Mouse (Mus musculus) thymus, postnatal 36 days (tissue): ENCODE measurements around the gene Gm45062.

Experiments
- DNase-seq, 2 experiments: peaks; one replicate each; pipeline ENCODE4 v3.0.0; 2022; ENCODE audit warnings: mixed read lengths in 2 of 2

The Gm45062 gene

DNA sequence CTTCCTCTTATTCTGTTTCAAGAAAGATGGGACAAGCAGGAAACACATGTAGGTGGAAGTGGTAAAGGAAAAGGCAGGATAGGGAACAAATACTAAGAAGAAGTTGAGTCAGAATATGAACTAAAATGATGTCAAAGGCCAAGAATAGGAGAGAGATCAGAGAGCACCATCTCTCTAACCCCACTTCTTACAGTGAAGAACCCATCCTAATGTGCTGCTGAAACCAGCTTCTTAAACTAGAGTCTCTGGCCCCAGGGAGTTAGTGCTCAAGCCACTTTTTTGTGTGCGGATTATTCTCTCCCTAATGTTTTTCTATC is 160.9 kb downstream of the Gm45062 start:
- DNase-seq: no peak

DNA sequence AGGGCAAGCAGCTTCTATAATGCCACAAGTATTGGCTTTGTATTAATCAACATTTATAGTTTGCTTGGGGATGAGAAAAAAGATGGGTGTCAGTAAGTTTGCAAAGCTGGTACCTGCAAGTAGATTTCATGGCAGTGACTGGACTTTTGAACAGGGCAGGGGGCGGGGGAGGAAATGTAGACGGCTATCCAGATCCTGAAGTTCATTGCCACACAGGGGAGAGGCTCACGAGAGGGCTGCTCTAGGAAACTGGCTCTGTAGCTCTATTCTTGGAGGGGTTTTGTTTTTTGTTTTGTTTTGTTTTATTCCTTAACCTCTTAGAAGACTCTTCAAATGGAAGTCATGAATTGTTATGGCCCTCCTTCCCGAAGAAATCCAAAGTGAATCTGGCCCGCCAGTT is 162.2 kb downstream of the Gm45062 start:
- no peak for DNase-seq

DNA sequence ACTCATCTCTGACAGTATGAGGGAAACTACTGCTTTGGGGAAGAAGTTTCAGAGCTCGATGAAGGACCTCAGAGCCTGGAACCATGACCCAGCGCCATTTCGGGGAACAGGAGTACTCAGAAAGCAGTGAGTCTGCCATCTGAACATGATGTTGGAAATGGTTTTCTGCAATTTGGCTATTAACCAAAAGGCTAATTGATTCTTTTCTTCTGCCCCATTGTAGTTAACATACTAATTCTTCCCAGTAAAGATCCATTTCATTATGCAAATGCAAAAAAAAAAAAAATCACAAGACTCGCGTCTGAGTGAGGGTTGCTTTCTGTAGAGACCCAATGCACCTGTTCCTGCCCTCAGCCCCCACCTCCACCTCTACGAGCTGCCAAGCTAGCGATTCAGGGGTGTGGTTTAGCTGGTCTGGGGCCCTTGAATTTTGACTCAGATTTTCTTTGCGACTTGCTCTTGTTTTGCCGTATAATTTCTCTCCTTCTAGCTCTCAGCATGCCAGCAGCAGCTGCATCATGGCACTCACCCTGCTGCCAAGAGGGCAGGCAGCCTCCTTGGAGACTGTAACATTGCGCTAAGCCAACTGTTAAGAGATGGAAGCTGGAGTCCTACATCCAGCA is 162.8 kb downstream of the Gm45062 start:
- DNase-seq: peak; percentile 60 to 80

DNA sequence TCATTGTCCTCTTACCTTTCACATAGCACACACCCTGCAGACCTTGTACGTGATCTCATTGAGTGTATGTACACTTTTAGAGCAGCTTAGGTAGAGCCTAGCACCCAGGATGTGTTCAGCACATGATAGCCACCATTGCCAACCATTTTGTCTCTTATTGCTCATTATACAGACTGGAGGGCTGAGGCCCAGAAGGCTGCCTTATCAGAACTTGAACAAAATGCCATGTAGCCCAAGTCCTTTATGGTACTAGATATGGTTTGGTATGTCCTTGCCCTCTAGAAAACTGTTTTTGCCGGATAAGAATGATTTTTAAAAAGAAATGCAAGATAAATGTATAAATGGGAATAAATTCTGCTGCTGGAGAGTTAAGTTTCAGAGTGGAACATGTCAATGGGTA is 163.9 kb downstream of the Gm45062 start:
- DNase-seq: no peak

DNA sequence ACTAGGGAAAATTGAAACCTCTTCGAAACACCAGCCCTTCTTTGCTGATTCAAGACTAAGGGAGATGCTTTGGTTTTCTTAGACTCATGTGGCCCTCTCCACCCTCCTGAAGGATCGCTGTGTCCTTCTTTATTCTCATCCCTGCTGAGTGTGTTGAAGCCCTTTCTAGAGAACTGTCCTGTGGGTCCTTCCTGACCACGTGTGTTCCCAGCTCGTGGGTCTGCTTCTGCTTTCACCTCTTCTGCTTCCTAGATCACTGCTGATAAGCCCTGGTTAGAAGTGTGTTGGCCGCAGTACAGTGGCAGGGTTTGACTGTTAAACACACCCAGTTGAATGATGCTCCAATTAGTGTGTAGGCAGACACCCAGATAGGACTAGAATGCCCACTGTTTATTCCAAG is 168.4 kb downstream of the Gm45062 start:
- DNase-seq: no peak

DNA sequence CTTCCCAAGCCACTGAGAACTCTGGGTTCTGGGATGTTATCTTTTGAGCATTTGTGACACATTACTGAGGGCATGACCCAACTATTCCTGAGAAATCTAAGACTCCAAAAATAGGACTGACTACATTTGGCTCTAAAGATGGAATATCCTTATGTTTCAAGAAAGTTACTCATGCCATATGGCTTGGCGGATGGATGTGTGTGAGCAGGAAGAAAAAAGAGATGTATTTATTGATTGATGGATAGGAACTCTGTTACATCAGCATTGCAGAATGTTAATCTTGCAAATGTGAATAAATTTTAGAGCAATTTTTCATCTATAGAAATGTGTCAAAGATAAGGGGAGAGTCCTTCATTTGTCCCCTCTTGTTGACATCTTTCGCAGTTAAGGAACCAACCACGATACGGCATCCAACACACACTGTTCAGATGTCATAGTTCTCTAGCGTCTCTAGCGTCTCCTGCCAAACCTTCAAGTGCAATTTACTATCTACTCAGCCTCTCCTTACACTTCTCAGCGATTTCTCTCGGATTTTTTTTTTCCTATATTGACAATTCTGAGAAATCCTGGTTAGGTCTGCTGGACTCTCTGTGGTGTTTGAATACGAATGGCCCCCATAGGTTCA is 171.5 kb downstream of the Gm45062 start:
- DNase-seq: no peak

DNA sequence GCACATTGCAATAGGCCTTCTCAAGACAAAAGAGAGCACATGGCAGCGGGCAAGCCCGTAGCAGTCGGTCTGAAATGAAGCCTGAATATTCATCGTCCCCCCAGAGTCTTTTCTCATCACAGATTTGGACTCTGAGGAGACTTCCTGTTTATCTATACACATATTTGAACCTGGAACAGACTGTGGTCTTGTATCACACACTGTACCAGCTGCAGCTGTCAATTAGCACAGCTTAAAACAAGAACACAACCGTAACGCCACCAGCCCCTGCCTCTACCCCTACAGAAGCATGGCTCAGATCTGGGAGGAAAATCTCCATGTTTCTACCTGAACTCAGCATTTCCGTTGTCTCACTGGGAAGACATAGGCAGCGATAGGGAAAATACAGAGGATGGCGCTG is 173.9 kb downstream of the Gm45062 start:
- DNase-seq: peak; percentile 41 to 57

DNA sequence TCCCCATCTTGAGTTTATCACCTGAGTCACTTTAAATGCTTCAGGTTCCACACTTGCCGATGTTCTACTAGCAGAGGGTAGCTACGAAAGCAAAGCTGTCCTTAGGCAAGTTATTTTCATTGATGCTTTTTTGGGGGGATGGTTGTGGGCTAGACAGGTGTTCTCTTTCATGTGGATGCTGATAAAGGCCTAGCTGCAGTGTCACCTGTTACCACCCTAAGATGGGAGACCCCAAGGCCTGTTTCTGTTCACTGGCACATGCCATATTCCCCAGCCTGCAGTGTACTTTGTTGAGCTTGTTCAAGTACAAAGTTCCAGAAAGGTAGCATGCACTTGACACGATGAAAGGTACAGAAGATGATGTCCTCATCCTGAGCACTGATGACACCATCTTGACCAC is 178.7 kb downstream of the Gm45062 start:
- DNase-seq: peak; percentile 40 to 59

DNA sequence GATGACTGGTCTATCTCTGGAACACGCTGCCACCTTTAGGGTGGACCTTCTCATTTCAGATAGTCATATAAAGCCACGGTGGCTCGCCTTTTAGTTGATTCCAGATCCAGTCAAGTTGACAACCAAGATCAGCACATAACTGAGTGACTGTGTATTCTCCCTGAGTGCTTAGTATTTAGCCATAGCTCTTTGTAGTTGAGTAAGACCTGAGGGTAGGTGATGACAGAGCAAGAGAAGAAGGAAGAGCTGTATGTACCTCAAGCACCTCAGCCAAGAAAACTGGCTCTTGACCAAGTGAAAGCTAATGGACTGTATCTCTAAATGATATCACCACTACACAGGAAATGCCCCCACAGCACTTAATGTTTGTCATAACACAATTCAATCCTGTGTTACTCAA is 182.6 kb downstream of the Gm45062 start:
- DNase-seq: no peak

DNA sequence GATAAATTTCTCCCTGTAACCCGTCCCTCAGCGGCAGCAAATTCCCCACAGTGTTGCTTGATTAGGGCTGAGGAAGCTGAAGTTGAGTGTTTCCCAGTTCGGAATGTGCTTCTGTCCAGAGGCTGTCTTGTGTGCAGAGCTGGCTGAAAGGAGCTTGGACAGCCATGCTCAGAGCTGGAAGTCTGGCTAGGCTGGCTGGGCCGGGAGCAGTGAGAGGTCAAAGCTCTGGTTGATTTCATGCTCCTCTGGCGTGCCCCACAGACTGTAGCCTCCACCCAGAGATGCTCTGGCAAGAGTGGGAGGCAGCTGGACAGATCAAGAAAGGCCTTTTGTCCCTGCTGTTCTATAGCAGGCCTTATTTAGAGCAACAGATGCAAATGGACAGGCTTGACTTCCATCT is 187.5 kb downstream of the Gm45062 start:
- DNase-seq: no peak

DNA sequence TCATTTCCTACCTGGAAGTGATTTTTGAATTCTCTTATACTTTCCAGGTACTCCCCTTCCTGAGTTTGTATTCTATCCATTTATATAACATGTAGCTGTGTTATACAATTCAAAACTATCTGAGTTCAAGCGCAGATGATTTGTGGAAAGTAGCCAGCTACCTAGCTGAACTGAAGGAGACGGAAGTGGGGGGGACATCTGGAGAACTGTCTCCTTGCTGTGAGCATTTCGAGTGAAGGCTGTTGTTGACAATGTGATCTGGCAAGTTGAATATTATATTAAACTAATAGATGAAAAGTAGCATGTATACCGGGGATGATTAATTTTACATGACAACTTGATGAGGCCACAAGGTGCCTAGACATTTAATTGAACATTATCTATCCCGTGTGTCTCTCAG is 196.3 kb downstream of the Gm45062 start:
- DNase-seq: no peak

DNA sequence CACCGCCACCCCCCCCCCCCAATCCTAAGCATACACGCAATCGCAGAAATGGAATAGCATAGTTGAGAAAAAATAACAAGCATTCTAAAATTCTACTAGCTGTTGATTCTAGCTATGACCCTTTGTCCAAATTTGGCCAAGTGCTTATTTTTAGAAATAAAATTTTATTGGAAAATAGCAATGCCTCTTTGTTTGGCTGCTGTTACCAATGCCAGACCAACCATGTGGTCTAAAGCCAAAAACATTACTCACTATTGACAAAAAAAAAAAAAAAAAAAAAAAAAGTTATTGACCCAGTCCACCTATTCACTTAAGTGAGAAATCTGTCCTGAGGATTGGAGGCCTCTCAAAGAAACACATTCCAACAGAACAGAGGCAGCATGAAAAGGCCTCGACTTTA is 199.3 kb downstream of the Gm45062 start:
- DNase-seq: no peak

DNA sequence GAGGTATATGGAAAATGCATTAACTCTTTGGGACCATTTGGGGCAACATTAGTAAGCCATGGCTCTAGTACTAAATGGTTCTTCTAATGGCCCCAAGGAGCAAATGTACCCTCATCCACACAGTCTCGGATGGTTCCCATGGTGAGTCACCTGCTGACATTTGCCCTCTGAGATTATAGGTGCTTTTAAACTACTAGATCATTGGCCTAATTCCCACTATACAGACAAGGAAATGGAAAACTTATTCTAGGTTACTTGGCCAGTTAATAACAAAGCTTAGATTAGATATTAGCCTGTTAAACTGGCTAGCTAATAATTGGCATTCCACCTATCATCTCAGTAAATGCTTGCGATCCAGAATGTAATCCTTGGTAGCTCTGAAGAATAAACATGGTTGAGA is 203.2 kb downstream of the Gm45062 start:
- DNase-seq: no peak

DNA sequence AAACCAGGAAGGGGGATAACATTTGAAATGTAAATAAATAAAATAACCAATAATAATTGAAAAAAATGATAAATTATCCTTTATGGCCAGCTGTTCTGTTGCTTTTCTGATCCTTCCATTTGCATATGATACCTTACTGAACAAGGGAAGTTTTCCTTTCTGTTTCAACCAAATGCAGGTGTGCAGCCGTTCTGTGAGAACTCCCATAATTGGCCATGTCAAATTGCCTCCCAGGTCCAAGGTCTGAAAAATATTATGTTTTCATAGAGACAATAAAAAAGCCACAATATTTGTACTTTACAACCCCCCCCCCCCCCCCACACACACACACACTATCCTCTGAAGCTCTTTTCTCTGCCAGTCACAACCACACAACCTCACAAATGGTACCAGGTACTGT is 206.1 kb downstream of the Gm45062 start:
- DNase-seq: no peak

DNA sequence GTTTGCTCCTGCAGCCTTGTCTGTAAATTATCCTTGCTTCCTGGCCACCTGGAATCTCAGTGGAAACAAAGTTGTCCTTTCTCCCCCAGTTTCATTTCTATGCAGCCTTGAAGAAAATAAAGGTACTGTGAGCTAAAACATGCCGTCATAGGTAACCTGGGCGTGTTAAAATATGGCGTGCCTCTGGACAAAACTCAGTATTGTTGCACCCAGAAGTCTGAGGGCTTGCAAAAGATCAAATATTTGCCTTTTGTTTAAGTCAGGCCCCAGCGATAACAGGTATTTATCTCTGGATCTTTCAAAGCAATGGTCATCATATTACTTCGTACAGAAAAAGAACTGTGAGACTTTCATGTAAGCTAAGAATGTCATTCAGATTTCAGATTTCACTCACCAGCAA is 206.7 kb downstream of the Gm45062 start:
- no peak for DNase-seq

DNA sequence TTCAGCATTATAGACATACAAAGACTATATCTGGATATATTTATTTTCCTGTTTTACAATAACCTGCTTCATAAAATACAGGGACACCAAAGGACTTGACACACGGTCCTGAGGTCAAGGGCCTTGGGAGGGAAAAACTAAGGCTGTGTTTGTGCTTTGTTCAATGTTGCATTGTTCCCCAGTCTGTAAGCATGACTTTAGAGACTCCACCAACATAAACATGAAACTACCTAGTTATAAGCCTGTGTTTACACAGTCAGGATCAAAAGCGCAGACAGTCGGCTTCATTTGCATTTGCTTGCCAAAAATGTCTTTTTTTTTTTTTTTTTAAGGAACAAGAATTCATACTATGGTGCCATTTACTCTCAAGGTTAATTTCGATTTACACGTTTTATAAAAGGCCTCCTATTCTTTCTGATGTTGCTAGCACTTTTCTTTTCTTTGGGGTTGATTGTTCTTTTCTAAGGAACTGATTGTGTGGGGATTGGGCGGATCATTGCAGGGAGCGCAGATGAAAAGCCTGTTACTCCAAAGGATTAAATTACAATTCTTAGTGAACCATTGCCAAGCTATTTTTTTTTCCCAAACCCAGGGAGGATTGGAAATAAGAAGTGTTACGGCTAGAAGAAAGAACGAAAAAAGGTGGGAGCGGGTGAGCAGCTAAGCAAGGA is 208.6 kb downstream of the Gm45062 start:
- DNase-seq: no peak

DNA sequence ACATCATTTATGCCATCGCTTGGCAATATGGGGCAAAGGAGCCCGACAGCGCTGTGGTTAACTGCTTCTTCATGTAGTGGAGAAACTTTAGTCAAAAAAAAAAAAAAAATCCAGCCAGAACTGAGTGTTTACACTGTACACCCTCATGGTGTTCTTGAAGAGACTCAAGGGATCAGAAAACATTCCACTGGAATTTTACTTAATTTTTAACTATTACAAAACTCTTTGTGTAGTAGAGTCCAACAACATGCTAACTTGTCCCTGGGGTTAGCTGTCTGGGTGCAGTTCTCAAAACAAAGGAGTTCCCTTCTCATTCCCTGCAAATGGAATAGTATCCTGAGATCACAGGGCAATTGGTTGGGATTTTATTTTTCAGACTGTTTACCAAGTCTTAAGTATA is 210.7 kb downstream of the Gm45062 start:
- no peak for DNase-seq

DNA sequence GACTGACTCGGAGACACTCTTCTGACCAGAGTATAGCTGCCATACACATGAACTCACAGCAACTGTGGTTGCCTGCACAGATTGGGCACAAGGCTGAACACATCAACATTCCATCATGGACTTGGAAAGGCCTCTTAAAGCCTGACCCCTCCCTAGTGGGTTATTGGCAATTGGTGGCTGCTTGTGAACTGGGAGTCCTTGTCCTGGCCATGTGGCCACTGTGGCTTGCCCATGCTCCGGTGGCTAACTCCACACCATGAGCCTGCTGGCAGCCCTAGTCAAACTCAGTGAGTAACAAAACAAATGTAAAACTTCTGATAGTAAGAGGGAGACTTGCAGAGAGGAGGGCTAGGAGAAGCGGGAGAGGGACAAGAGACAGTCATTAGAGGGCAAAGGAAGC is 212.9 kb downstream of the Gm45062 start:
- no peak for DNase-seq

DNA sequence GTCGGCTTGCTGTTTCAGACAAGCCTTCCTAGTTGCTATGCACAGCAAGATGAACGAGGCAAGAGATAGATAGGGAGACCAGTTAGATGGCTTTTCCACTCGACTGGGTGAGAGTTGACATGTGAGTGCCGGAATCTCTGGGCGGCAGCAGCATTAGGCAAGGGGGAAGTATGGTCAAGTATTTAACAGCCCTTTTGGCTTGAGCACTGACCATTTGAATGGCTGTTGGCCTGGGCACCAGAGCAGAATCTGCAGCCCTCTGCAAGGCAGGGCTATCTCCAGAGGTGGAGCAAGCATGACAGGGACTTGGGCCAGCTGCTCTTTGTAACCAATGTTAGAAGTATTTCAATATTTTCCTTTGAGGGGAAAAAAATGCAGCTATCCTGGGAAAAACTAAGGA is 213.7 kb downstream of the Gm45062 start:
- DNase-seq: no peak

DNA sequence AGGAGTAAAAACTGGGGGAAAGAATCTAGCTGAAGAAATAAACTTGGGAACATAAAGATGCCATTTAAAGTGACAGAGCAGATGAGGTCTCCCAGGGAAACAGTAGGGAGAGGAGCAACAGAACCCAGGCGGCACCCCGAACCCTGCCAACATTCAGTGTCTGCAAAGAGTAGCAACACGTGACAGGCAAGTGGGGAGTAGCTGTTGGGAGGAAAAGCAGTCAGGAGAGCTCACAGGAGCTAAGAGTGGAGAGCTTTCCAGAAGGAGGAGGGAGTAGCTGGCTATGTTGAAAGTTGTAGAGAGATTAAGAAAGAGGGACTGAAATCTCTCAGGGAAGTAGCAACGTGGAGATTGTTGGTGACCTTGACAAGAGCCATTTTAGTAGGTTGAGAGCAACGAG is 214.2 kb downstream of the Gm45062 start:
- no peak for DNase-seq

DNA sequence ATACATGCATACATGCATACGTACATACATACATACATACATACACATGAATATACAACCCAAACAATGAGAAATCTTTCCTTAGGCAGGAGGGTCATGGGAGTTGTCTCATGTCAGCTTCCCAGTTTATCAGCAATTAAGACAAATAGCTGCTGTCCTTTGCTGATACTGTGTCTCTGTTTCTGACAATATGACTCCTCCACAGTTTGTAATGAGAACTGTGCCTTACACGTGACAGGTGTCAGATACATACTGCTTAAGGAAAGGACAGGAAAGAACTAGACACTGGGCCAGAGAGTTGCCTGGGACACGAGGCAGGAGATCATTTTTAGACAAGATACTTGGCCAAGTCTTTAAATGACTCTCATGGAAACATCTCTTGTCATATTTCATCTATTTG is 215.1 kb downstream of the Gm45062 start:
- no peak for DNase-seq

DNA sequence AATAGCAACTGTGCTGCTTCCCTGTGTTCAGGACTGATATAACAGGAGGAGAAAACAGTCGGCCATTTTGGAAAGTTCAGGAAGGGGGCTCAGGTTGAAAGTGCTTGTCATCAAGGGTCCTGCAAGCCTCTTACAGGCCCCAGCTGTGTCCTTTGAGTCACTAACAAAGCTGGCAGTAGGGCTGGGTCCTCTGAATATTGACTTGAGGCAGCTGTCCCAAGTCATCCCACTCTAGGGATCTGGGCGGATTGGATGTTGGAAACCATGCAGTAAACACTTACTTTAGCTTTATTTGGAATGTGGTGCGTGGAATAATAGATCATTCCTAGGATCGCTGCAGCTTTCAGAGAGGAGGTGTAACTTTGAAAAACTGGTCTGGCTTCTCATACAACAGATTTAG is 215.6 kb downstream of the Gm45062 start:
- no peak for DNase-seq

DNA sequence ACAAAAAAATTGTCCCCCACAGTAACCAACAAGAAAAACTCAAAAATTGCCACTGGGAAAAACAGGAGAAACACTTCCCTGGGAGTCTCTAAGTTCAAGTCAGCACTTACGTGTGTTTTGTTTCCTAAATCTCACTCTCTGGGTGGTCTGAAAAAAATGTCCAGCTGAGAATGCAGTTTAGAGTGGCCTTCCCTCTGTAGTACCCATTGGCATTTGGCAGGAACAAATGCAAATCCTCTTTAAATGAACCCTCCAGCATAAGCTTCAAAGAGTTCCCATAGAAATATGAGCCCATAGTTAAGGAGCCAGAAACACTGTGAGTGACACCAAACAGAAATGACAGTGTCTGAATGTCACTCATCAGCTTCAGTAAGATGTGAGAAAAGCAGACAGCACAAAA is 219.9 kb downstream of the Gm45062 start:
- no peak for DNase-seq

DNA sequence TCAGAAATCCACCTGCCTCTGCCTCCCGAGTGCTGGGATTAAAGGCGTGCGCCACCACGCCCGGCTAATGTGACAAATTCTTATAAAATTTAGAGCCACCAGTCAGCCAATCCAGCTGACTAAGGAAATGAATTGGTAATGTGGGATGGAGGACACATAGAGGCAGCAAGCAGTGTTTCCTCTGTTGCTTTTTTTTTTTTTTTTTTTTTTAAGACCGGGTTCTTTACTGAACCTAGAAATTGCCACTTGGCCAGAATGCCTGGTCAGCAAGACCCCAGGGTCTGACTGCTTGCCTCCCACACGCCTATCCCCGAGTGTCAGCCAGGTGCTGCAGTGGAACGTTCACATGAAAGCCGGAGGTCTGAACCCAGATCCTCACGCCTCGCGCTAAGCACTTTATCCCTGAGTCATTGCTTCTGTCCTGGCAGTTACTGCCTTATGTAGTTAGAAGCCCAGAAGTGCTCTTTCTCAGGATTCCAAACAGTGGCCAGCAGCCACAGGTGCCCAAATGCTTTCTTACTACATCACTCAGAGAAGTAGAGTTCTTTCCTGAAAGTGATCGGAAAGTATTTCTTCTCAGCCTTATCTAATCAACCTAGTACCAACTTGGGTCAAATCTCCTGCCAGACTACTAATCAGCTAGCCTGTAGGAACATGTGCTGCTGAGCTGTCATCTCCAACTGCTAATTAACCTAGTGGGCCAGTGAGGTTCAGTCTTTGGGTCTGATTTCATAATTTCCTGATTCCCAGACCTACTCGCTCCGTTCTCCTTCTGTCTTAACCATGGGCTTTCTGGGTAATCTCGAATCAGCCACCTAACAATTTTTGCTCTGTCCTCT is 225.4 kb downstream of the Gm45062 start:
- DNase-seq: peak; percentile 54 to 68
